Mouse (Mus musculus) CD4-positive helper T cell, adult 2 months (primary cell): Measurements from ENCODE around the gene Phrf1.

ENCODE experiments used
- DNase-seq: peaks from one replicate; pipeline ENCODE4 v3.0.0-alpha.2; 2012; ENCODE audit warnings: low read depth, missing footprints, low spot score

Gene Phrf1

DNA sequence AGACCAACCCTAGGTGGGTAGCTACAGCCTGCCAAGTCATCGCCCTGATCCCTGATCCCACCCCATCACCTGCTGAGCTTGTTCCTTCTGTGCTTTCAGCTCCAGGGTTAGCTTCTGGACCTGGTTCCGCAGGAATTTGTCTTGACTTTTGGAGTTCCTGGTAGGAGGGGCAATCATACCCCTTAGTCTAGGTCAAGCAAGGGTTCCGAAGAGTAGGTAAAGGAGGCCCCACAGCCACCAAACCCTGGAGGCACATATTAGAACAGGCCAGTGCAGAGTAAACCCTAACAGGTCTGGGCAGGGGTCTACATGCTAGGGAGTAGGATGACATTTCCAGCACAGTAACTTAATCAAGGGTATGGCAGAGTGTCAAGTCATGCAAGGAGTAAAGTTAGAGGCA lies 15.5 kb upstream of the Phrf1 start:
- DNase-seq: no peak

DNA sequence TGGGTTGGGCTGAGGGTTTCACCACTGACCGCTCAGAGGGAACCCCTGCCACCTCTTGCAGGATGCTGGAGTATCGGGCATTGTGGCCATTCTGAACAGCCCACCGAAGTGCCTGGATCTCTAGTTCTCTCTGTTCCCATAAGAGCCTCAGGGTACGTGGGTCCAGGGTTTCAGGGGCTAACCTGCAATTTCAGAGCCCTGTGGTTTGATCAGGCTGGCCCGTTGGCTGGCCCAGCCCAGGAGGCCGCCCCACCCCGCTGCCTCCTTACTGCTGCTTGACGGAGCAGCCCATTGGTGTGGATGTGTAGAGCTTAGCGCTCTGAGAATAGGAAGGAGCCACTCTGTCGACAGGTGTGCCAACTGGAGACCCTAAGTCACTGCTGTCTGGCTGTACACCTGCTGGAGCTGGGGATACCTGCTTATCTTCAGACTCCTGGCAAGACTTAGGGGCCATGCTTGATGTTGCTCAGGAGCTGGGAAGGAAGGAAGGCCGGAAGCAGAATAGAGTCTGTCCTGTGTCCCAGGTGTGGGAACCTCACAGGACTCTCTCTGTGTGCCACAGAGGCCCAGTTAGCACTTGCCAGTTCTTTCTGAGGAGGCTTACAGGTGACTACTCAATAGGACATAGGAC lies 14.9 kb upstream of the Phrf1 start, which contains the start of gene Lmntd2:
Lmntd2 (minus strand) TSS at position 476 of the 631 bp plus-strand sequence.
- no peak for DNase-seq

GRCm38 (mm10) chr7:141214310-141214709 lies 14.3 kb upstream of the Phrf1 start:
- DNase-seq: no peak

DNA sequence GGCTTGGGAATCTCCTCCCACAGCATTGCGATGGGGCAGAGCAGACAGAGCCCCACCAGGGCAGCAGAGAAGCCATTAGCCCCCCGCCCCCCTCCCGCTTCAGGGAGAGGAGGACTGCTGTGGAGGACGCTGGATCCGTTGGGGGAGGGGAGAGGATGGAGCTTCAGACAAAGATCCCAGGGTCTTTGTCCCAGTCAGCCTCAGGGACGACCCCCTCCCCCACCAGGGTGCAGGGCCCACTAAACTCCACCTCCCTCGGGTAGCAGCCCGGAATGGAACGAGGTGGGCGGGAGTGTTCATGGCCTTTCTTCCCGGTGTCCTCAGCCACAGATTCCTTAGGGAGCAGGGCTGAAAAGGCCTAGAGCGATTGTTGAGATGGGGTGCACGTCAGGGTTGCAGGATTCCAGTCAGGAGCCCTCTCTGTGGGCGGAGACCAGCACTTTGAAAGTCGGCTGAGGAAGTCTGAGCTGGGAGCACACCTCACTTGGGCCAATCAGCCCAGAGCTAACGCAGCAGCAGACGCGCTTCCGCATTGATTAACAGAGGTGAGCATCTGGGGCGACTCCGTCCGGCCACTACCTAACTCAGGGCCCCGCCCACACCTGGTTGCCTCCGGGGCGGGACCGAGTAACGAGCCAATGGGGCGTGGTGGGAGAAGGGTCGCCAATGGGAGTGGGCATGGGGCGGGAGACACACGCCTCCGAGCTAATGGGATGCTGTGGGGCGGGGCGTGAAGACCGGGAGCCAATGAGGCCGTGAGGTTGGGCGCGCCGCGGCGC lies 13.3 kb upstream of the Phrf1 start, which contains the start of gene Rassf7:
Rassf7 (plus strand) TSS at position 760 of the 779 bp plus-strand sequence.
- DNase-seq: peak; percentile 98

- no peak for DNase-seq
These were observed 12.5 kb upstream of the Phrf1 start for GRCm38 (mm10) chr7:141215880-141216733.

DNA sequence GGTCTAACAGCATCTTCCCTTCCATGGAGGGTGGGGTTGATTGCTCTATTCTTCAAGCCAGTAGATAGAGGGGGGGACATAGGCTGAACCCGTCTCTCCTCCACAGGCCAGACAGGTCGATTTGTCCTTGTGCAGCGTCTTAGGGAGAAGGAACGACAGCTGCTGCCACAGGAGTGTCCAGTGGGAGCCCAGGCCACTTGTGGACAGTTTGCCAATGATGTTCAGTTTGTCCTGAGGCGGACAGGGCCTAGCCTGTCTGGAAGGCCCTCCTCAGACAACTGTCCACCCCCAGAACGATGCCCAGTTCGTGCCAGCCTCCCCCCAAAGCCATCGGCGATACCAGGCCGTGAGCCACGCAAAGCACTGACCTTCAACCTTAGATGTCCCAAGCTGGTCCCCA lies 11.7 kb upstream of the Phrf1 start:
- DNase-seq: no peak

DNA sequence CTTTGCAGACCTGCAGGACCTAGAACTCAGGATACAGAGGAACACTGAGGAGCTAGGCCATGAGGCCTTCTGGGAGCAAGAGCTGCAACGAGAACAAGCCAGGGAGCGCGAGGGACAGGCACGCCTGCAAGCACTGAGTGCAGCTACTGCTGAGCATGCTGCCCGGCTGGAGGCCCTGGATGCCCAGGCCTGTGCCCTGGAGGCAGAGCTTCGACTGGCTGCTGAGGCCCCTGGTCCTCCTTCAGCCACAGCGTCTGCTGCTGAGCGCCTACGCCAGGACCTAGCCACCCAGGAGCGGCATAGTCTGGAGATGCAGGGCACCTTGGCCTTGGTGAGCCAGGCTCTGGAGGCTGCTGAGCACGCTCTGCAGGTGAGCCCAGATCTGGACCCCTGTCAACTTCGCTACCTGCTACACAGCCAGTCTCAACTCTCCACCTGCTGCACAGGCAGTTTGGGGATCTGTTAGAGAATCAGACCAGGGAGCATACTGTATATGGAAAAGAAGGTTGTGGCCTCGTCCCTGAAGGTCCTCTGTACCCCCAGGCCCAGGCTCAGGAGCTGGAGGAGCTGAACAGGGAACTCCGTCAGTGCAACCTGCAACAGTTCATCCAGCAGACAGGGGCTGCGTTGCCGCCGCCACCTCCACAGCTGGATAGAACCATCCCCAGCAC lies 11.1 kb upstream of the Phrf1 start:
- no peak for DNase-seq

DNA sequence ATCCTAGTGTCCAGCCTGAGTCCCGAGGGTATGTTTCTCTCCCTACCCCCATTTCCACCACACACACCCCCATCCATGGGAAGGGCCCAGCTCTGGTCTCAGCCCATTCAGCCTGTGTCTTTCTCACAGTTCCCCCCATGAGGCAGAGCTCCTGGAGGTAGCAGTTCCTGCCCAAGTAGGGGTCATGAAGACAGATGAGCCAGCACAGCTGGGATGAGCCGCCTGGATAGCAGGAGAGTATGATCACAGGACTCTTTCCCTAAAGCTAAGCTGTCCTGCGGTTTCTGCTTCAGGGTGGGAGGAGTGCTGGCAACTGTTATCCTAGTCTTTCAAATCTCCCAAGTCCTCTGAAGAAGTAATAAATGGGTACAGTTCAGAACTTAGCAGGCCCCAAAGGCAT lies 10.4 kb upstream of the Phrf1 start:
- DNase-seq: no peak

- no peak for DNase-seq
These were observed 9.9 kb upstream of the Phrf1 start for GRCm38 (mm10) chr7:141218557-141219133.

- DNase-seq: no peak
These were observed 9.0 kb upstream of the Phrf1 start for GRCm38 (mm10) chr7:141219558-141220099.

DNA sequence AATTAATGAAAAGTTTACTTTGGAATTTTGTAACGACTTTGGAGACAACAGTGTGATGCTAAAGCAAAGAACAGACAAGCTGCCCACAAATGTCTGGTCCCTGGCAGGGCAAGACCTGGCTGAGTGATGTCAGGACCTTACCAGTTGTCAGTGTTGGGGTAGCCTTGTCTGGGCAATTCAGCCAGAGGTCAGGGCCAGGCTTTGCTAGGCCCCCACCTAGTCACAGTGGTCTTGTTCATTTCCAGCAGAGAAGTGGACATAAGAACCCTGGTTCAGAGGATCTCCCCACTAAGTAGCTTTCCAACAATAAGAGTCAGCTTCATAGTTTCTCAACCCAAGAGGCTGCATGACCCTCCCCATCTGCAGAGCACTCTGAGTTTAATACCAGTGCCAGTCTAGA lies 8.2 kb upstream of the Phrf1 start:
- DNase-seq: no peak

DNA sequence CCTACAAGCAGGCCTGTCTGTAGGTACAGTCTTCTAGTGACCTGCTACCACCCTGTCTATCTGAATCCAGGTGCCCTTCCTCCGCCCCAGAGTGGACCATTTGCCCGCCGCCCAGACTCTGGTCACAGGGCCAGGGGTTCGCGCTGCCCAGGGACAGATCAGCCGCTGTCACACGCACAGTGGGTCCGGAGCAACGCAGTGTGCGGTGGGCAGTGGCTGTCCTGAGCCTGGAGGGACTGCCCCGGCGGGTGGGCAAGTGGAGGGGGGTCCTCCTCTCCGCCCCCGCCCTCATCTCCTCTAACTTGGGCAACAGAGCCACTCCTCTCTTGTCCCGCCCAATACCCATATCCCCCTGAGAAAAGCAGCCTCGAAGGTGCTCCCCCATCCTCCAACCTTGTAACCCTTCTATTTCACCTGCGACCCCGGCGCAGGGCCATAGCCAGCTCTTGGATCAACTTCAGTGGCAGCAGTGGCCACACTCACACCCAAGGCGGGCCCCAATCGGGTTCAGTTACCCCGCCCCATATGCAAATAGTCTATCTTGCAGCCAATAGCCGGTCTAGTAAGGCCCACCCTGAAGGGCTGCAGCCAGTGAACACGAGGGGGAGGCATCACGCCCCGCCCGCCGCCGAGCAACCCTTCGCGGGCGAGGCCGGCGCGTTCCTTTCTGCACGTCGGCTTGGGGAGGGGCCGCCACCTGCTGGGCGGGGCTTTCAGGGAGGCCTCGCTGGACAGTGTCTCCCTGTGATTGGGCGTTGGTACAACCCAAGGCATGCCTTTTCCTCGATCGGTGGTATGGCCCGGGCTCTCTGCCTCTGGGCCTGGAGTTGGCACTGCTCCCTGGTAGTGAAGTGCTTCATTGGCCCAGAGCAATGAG lies 7.1 kb upstream of the Phrf1 start:
- peak; percentile 93 for DNase-seq

- DNase-seq: no peak
These were observed 6.5 kb upstream of the Phrf1 start for GRCm38 (mm10) chr7:141222126-141222467.

DNA sequence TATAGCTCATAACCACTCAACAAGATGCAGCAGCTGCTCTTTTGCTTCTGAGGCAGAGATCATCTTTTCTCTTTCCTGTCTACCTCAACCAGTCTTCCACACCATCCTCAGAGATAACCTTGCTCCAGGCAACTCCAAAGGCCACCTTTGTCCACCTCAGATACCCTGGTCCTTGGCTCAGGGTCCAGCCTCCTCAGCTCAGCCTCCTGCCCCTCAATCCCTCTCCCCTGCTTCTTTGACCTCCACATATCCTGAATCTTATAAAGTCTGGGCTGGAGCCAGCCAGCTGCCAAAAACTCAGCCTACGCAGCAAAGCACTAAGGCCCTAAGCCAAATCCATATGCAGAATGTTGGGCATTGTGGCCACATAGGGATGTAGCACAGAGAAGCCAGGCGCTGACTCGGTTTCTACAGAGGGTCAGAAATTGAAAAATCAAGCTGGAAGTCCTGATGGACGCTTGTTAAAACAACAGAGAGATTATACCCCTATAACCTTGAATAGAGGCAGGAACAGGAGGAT lies 5.8 kb upstream of the Phrf1 start:
- DNase-seq: no peak

DNA sequence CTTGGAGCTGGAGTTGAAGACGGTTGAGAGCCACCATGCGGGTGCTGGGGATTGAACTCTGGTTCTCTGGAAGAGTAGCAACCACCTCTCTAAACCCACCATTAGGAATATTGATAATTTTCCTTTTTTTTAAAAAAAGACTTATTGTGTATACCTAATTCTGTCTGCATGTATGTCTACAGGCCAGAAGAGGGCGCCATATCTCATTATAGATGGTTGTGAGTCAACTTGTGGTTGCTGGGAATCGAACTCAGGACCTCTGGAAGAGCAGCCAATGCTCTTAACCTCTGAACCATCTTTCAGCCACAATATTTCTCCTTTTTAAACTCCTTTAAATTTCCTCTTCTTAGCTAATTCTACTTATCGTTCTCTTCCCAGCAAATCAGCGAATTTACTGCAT lies 2.0 kb upstream of the Phrf1 start:
- DNase-seq: no peak

DNA sequence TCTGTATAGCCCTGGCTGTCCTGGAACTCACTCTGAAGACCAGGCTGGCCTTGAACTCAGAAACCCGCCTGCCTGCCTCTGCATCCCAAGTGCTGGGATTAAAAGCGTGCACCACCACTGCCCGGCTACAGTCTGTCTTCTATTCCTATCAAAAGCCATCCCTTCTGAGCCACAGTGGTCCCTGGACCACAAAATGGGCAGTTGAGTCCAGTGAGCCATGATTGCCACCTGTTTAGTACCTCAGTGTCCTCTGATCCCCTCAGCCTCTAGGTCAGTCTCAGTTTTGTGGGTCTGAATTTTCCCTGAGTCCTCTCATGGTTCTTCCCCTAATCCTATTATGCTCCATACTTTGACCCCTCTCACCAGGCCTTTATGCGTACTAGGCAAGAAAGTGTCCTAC lies 788 bp upstream of the Phrf1 start:
- DNase-seq: no peak

DNA sequence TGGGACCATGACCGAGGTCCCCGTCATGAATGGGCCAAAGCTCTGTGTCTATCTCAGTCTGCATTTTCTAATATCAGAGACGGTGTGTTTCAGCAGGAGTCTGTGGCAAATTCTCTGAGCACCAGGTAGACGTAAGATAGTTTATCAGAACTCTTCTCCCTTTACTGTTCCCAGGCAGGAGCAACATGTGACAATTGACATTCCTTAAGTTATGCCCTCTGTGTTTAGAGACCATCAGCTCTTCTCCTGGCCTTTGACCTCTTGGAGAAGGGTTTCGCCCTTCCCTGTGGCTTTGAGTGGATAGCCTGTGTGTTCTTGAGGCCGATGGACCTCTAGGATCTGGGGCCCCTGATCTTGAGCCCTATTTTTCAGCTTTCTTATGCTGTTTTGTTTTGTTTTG lies 1.1 kb downstream of the Phrf1 start:
- no peak for DNase-seq

DNA sequence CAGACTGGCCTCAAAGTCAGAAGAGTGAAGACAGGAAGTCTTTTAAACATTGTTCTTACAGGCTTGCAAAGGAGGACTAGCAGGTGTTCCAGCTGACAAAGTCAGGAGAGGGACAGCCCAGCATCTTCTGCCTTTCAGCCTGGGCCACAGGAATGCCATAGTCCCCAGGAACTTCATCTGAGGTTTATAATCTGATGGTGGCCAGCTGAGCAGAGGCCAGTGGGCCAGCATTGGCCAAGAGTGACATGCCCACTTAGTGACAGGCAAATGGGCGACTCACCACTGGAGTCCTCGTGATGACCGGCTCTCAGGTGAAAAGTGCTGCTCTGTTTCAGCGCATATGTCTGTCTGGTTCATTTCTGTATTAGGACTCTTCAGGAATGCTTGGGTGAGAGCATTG lies 2.0 kb downstream of the Phrf1 start:
- no peak for DNase-seq

GRCm38 (mm10) chr7:141231111-141231510 lies 2.5 kb downstream of the Phrf1 start:
- DNase-seq: no peak

DNA sequence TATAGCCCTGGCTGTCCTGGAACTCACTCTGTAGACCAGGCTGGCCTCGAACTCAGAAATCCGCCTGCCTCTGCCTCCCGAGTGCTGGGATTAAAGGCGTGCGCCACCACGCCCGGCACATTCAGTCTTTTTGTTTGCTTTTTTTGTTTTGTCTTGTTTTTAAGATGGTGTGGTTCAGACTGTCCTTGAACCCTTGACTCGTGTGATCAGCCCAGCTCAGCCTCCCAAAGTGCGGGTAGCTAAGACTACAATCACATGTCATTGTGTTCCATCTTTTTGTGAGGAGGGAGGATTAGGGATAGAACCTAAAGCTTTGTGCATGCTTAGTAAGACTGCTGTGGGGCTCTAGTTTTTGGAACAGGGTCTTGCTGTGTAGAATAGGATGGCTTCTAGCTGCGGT lies 3.0 kb downstream of the Phrf1 start:
- DNase-seq: no peak
